Mouse (Mus musculus): ENCODE measurements around the gene Ccdc191. TPM values are rescaled to one million over a fixed set of nuclear protein-coding genes. Genes with fewer than 3 reads are reported as not detected.

Gene Ccdc191
- polyA plus RNA-seq, 1 experiment from 2014 or later = 13.2 TPM

- ATAC-seq (replicated peaks; ENCODE audit: insufficient number of reproducible peaks, low FRiP score, low TSS enrichment, low read depth) (no peak), DNase-seq (ENCODE audit: low spot score) (no peak)
- no peaks in the 10 kb centered on the region for H3K9me3 ChIP-seq (replicated peaks; ENCODE audit: control insufficient read depth, low read length)
- no peaks in the 10 kb centered on the region for H3K27me3 ChIP-seq (ENCODE audit: control insufficient read depth, insufficient read depth, low read length)
- no peaks in the 10 kb centered on the region for H3K4me1 ChIP-seq (ENCODE audit: control insufficient read depth, insufficient read depth, low read length)
- no peak overlapping the region for H3K4me3 ChIP-seq (ENCODE audit: low read depth, low read length)
- no peak overlapping the region for H3K9ac ChIP-seq (replicated peaks; ENCODE audit: low read length)
- H3K36me3 ChIP-seq (replicated peaks; ENCODE audit: control insufficient read depth, insufficient read depth, low read depth, low read length) = no peaks in the 10 kb centered on the region
- WGBS = 92% methylated on average over 9 of the region's 9 CpGs
- H3K4me2 ChIP-seq (ENCODE audit: low read depth, low read length) = no peak overlapping the region
- no peak overlapping the region for H3K27ac ChIP-seq (replicated peaks; ENCODE audit: low read depth, low read length)
Observed at GRCm38 (mm10) chr16:43971741-43972140, 82.1 kb downstream of the Ccdc191 start.

DNA sequence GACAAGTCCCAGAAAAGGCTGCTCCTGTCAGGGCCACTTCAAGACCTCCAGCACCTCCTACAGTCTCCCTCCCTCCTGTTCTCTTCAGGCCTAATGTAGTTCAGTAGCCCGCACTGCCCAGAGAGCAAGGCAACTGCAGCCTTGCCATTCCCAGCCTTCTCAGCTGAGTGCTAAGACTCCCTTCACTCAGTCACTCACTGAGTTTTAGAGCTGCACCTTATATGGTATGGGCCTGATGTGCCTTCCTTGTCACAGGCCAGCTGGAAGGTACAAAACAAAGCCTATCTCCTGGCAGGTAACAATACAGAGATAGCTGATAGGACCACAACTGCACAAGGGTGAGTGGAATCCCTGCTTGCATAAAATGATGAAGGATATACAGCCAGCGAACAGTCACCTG lies 82.8 kb downstream of the Ccdc191 start:
- Histone ChIP-seq H3K9me3 (replicated peaks; ENCODE audit: control insufficient read depth, low read length) (no peaks in the 10 kb centered on the region), H3K9ac (replicated peaks; ENCODE audit: low read length) (no peak overlapping the region), H3K36me3 (replicated peaks; ENCODE audit: control insufficient read depth, insufficient read depth, low read depth, low read length) (no peaks in the 10 kb centered on the region), H3K27me3 (ENCODE audit: control insufficient read depth, insufficient read depth, low read length) (no peaks in the 10 kb centered on the region), H3K4me2 (ENCODE audit: low read depth, low read length) (no peak overlapping the region), H3K4me3 (ENCODE audit: low read depth, low read length) (no peak overlapping the region), H3K27ac (replicated peaks; ENCODE audit: low read depth, low read length) (no peak overlapping the region), H3K4me1 (ENCODE audit: control insufficient read depth, insufficient read depth, low read length) (no peaks in the 10 kb centered on the region)
- DNase-seq (ENCODE audit: low spot score) (no peak), ATAC-seq (replicated peaks; ENCODE audit: insufficient number of reproducible peaks, low FRiP score, low TSS enrichment, low read depth) (no peak)
- WGBS = 86% methylated on average over 2 of the region's 2 CpGs

- H3K9me3 ChIP-seq (replicated peaks; ENCODE audit: control insufficient read depth, low read length) = no peaks in the 10 kb centered on the region
Observed at GRCm38 (mm10) chr16:43973147-43973546, 83.5 kb downstream of the Ccdc191 start.

GRCm38 (mm10) chr16:43973606-43974220 lies 84.1 kb downstream of the Ccdc191 start:
- ATAC-seq (replicated peaks; ENCODE audit: insufficient number of reproducible peaks, low FRiP score, low TSS enrichment, low read depth) (no peak), DNase-seq (ENCODE audit: low spot score) (no peak)
- H3K4me3 ChIP-seq (ENCODE audit: low read depth, low read length) = no peak overlapping the region
- H3K9me3 ChIP-seq (replicated peaks; ENCODE audit: control insufficient read depth, low read length) = no peaks in the 10 kb centered on the region
- H3K27me3 ChIP-seq (ENCODE audit: control insufficient read depth, insufficient read depth, low read length) = no peaks in the 10 kb centered on the region
- WGBS = 70% methylated on average over 22 of the region's 22 CpGs
- H3K4me2 ChIP-seq (ENCODE audit: low read depth, low read length) = no peak overlapping the region
- no peaks in the 10 kb centered on the region for H3K36me3 ChIP-seq (replicated peaks; ENCODE audit: control insufficient read depth, insufficient read depth, low read depth, low read length)
- no peak overlapping the region for H3K9ac ChIP-seq (replicated peaks; ENCODE audit: low read length)
- H3K4me1 ChIP-seq (ENCODE audit: control insufficient read depth, insufficient read depth, low read length) = no peaks in the 10 kb centered on the region
- no peak overlapping the region for H3K27ac ChIP-seq (replicated peaks; ENCODE audit: low read depth, low read length)

More at GRCm38 (mm10) chr16:43973147-43973546, 83.5 kb downstream of the Ccdc191 start:
- H3K4me1 ChIP-seq (ENCODE audit: control insufficient read depth, insufficient read depth, low read length) = no peaks in the 10 kb centered on the region
- H3K36me3 ChIP-seq (replicated peaks; ENCODE audit: control insufficient read depth, insufficient read depth, low read depth, low read length) = no peaks in the 10 kb centered on the region
- ATAC-seq (replicated peaks; ENCODE audit: insufficient number of reproducible peaks, low FRiP score, low TSS enrichment, low read depth) (no peak), DNase-seq (ENCODE audit: low spot score) (no peak)
- H3K9ac ChIP-seq (replicated peaks; ENCODE audit: low read length) = no peak overlapping the region
- H3K4me3 ChIP-seq (ENCODE audit: low read depth, low read length) = no peak overlapping the region
- no peaks in the 10 kb centered on the region for H3K27me3 ChIP-seq (ENCODE audit: control insufficient read depth, insufficient read depth, low read length)
- no peak overlapping the region for H3K4me2 ChIP-seq (ENCODE audit: low read depth, low read length)
- 93% methylated on average over 11 of the region's 11 CpGs for WGBS
- no peak overlapping the region for H3K27ac ChIP-seq (replicated peaks; ENCODE audit: low read depth, low read length)

- H3K36me3 ChIP-seq (replicated peaks; ENCODE audit: control insufficient read depth, insufficient read depth, low read depth, low read length) = no peaks in the 10 kb centered on the region
- peak overlapping the region; percentile 100 for H3K4me2 ChIP-seq (ENCODE audit: low read depth, low read length)
- peak overlapping the region; percentile 67 for H3K4me3 ChIP-seq (ENCODE audit: low read depth, low read length)
- DNase-seq (ENCODE audit: low spot score) (peak; percentile 66), ATAC-seq (replicated peaks; ENCODE audit: insufficient number of reproducible peaks, low FRiP score, low TSS enrichment, low read depth) (no peak)
- no peaks in the 10 kb centered on the region for H3K9me3 ChIP-seq (replicated peaks; ENCODE audit: control insufficient read depth, low read length)
- 17% methylated on average over 7 of the region's 7 CpGs for WGBS
- no peaks in the 10 kb centered on the region; the same call in none of the 2 replicates for H3K4me1 ChIP-seq (ENCODE audit: control insufficient read depth, insufficient read depth, low read length)
- no peak overlapping the region for H3K27ac ChIP-seq (replicated peaks; ENCODE audit: low read depth, low read length)
- H3K27me3 ChIP-seq (ENCODE audit: control insufficient read depth, insufficient read depth, low read length) = peaks cover 11% of the 10 kb centered on the region
- H3K9ac ChIP-seq (replicated peaks; ENCODE audit: low read length) = peak overlapping the region; percentile 51
Observed at GRCm38 (mm10) chr16:43979010-43979327, 89.4 kb downstream of the Ccdc191 start.

DNA sequence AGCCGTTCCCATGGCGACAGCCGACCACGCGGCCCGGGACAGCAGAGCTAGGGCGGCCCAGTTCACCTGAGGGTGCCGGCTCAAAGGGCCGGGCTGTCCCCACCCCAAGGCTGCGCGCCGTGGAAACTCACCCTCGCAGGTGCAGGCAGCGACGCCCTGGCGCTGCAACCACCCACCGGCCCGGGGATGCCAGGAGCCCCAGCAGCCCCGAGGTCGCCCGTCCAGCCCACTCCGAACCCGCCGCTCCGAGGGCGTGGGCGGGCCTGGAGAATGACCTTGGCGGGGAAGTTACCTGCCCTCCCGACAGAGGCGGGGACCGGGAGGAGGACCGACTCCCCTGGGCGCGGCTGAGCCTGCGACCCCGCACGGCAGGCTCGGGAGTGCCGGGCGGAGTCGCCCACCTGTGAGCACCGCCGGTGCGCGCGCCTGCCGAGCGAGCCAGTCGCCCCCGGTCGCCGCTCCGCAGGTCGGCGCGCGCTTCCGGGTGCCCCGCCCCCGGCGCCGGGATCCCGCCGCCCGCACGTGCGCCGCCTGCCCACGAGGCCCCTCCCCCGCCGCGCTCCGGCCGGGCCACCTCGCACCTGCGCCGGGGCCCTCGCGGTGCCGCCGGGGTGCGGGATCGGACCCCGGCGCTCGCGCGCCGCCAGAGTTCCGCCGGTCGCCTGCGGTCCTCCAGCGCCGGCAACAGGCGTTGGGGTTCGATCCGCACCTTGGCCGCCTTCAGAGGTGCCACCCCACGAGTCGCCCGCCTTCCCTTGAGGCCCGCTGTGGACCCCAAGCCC lies 89.9 kb downstream of the Ccdc191 start, which contains the start of gene Zdhhc23:
TSS of gene Zdhhc23 (minus strand) at position 464 of the 782 bp plus-strand sequence.
- Histone ChIP-seq H3K9me3 (replicated peaks; ENCODE audit: control insufficient read depth, low read length) (no peaks in the 10 kb centered on the region), H3K27ac (replicated peaks; ENCODE audit: low read depth, low read length) (no peak within 1 kb of the TSS), H3K27me3 (ENCODE audit: control insufficient read depth, insufficient read depth, low read length) (peaks cover 11% of the 10 kb centered on the region), H3K9ac (replicated peaks; ENCODE audit: low read length) (peak within 1 kb of the TSS; percentile 51), H3K4me3 (ENCODE audit: low read depth, low read length) (peak within 1 kb of the TSS; percentile 67), H3K36me3 (replicated peaks; ENCODE audit: control insufficient read depth, insufficient read depth, low read depth, low read length) (no peaks in the 10 kb centered on the region), H3K4me1 (ENCODE audit: control insufficient read depth, insufficient read depth, low read length) (no peaks in the 10 kb centered on the region; the same call in none of the 2 replicates), H3K4me2 (ENCODE audit: low read depth, low read length) (peak within 1 kb of the TSS; percentile 100)
- ATAC-seq (replicated peaks; ENCODE audit: insufficient number of reproducible peaks, low FRiP score, low TSS enrichment, low read depth) = peak; percentile 83
- under 1% methylated on average over 75 of the region's 103 CpGs for WGBS
- DNase-seq (ENCODE audit: low spot score) = peak; percentile 42

DNA sequence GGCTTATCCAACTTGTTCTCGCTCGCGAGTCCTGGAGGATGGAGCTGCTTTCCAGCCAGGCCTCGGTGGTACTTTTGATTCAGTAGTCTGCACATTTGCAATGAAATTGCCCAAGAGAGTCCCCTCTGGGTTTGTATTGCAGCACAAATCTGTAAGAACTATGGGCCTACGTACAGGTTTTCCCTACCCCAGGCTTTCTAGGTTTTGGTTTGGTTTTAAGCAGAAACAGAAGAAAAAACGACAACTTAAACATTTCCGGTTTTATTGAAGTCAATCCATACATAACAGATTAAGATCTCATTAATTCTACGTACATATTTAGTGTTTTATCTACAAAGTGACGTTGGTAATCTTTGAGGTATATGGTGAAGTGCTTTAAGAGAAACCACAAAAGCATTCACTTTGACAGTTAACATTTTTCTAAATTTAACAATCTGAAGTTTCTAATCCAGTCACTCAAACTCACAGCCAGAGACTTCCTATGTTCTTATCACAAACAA lies 90.6 kb downstream of the Ccdc191 start:
- peak overlapping the region; percentile 67 for H3K4me3 ChIP-seq (ENCODE audit: low read depth, low read length)
- peaks cover 11% of the 10 kb centered on the region for H3K27me3 ChIP-seq (ENCODE audit: control insufficient read depth, insufficient read depth, low read length)
- no peaks in the 10 kb centered on the region for H3K9me3 ChIP-seq (replicated peaks; ENCODE audit: control insufficient read depth, low read length)
- DNase-seq (ENCODE audit: low spot score) = no peak
- WGBS = 30% methylated on average over 9 of the region's 9 CpGs
- peak overlapping the region; percentile 51 for H3K9ac ChIP-seq (replicated peaks; ENCODE audit: low read length)
- ATAC-seq (replicated peaks; ENCODE audit: insufficient number of reproducible peaks, low FRiP score, low TSS enrichment, low read depth) = no peak
- no peaks in the 10 kb centered on the region for H3K36me3 ChIP-seq (replicated peaks; ENCODE audit: control insufficient read depth, insufficient read depth, low read depth, low read length)
- H3K4me1 ChIP-seq (ENCODE audit: control insufficient read depth, insufficient read depth, low read length) = no peaks in the 10 kb centered on the region; the same call in none of the 2 replicates
- no peak overlapping the region for H3K27ac ChIP-seq (replicated peaks; ENCODE audit: low read depth, low read length)
- H3K4me2 ChIP-seq (ENCODE audit: low read depth, low read length) = peak overlapping the region; percentile 100

DNA sequence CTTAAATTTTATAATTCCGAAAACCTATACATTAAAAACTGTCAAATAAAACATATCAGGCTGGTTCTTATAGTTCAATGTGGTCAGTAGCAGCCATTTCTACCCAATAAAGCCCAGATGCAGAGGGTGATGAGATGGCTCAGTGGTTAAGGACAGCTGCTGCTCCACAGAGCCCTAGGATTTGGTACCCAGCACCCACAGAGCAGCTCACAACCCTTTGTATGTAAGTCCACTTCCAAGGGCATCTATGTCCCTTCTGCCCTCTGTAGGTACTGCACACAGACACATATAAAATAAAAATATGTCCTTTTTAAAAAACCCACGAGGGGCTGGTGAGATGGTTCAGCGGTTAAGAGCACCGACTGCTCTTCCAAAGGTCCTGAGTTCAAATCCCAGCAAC lies 96.7 kb downstream of the Ccdc191 start:
- H3K27me3 ChIP-seq (ENCODE audit: control insufficient read depth, insufficient read depth, low read length) = no peaks in the 10 kb centered on the region
- no peaks in the 10 kb centered on the region for H3K9me3 ChIP-seq (replicated peaks; ENCODE audit: control insufficient read depth, low read length)
- H3K27ac ChIP-seq (replicated peaks; ENCODE audit: low read depth, low read length) = no peak overlapping the region
- DNase-seq (ENCODE audit: low spot score) = no peak
- no peak overlapping the region for H3K4me3 ChIP-seq (ENCODE audit: low read depth, low read length)
- H3K4me2 ChIP-seq (ENCODE audit: low read depth, low read length) = no peak overlapping the region
- H3K36me3 ChIP-seq (replicated peaks; ENCODE audit: control insufficient read depth, insufficient read depth, low read depth, low read length) = no peaks in the 10 kb centered on the region
- ATAC-seq (replicated peaks; ENCODE audit: insufficient number of reproducible peaks, low FRiP score, low TSS enrichment, low read depth) = no peak
- no peak overlapping the region for H3K9ac ChIP-seq (replicated peaks; ENCODE audit: low read length)
- WGBS = 94% methylated on average over 4 of the region's 4 CpGs
- H3K4me1 ChIP-seq (ENCODE audit: control insufficient read depth, insufficient read depth, low read length) = no peaks in the 10 kb centered on the region

All from embryonic facial prominence, embryonic 11.5 days (tissue).